Mouse (Mus musculus) mouse embryonic stem cell (cell line): ENCODE data around the gene Gtf2f2.

ENCODE experiments used
- in situ Hi-C, 2 experiments: fragments of 300-500 bp; cut with MboI; formaldehyde crosslinking; loops; 1 replicate in 1 of 2; 3 replicates in 1 of 2; pipeline ENCODE4 v1.14.3; 2019 to 2020; ENCODE audit warnings: low sequenced_read_pairs in 2 of 2, low pct_unique_long_range_greater_than_20kb in 1 of 2, mixed read lengths in 1 of 2; ENCODE audit not compliant: unreplicated experiment in 1 of 2

The Gtf2f2 gene

DNA sequence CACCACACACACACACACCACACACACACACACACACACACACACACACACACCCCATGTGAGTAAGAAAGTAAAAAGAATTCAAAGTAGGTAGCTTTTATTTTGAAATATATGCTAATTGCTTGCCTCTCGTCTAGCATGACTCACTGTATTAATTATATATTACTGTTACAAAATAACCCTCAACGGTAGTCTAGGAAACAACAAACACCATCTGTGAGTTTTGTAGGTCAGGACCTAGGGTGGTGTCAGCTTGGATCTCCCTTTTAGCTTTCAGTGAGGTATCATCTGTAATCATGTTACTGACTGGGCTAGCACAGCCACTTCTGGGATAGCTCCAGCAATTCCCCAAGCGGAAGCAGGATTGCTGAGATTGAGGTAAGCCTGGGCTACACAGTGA, 133.4 kb downstream of the Gtf2f2 start:
- in situ Hi-C loops: loop anchor here in 1 of 2 experiments (25.0 kb wide), 1 partner anchor 585 kb away; no protein-coding TSS in a partner anchor

DNA sequence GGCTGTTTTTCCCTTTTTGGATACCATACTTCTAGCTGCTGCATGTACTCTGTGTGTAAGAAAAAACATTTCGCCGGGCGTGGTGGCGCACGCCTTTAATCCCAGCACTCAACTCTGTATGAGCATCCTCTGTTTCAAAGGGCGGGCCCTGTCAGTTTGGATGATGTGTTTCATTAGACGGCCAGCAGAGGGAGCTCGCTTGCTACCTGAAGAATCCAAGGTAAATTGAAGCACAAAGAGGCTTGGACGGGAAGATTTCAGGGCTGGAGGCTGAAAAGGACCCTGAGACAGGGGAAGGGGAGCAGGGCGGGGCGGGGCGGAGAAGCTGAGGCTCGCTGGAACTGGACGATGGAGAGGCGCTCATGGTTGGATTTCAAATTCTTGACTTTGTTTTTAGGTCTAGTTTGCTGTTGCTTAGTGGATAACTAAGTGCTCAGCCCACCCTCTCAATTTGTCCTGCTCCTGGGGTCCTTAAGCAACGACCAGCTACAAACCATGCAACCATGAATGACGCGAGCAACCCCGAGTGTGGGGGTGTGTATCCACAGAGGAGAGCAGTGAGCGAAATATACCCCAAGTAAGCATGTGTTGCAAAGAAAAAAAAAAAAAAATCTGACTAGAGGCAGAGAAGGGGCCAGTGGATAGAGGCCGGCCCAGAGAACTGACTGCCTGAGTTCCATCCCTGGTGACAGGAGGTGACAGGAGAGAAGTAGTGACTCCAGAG, 134.2 kb downstream of the Gtf2f2 start:
- in situ Hi-C loops: loop anchor here in 1 of 2 experiments (25.0 kb wide), 1 partner anchor 586 kb away; no protein-coding TSS in a partner anchor

DNA sequence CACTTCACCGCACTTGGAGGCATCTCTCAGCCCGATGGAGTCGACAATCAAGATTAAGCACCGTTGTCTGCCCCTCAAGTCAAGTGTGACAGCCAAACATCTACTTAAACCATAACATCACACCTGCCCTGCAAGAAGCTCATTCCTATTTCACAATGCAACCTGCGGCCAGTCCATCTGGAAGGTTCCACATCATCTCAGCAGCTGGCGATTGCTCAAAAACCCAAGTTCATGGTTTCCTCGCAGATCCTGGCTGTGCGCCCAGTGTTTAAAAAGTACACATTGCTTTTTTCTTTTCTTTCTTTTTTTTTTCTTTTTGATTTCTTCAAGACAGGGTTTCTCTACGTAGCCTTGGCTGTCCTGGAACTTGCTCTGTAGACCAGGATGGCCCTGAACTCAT, 137.1 kb downstream of the Gtf2f2 start:
- in situ Hi-C loops: loop anchor here in 1 of 2 experiments (25.0 kb wide), 2 partner anchors 589 to 1139 kb away; no protein-coding TSS in a partner anchor

DNA sequence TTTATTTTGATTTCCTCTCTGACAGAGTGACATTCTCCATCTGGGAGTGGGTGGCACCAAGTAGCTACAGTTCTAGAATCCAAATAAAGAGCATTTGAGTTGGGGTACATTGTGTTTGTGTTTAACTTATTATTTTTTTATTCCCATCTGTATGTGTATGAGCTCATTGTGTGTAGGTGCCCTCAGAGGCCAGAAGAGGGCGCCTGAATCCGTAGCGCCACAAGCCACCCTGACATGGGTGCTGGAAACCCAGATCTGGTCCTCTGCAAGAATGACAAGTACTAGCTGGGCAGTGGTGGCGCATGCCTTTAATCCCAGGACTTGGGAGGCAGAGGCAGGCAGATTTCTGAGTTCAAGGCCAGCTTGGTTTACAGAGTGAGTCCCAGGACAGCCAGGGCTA, 138.9 kb downstream of the Gtf2f2 start:
- in situ Hi-C loops: loop anchor here in 1 of 2 experiments (25.0 kb wide), 2 partner anchors 591 to 1141 kb away; no protein-coding TSS in a partner anchor

DNA sequence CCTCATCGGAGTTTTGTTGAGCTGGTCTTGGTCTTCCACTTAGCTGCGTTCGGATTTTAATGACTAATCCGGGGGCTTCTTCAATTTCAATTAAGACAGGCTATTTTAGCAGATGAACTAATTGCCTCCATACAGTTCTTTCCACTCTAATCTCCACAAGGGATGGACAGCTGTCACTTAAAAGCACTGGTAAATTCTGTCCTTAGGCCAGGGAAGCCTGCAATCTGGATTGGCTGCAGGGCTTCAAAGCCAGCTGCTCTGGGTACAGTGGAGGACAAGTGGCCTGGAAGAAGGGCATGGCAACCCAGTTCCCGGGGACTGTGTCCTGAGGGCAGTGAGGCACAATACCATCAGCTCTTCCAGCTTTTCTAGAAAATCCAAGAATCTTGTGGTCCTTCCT, 139.6 kb downstream of the Gtf2f2 start:
- in situ Hi-C loops: loop anchor here in 1 of 2 experiments (25.0 kb wide), 2 partner anchors 591 to 1141 kb away; no protein-coding TSS in a partner anchor

DNA sequence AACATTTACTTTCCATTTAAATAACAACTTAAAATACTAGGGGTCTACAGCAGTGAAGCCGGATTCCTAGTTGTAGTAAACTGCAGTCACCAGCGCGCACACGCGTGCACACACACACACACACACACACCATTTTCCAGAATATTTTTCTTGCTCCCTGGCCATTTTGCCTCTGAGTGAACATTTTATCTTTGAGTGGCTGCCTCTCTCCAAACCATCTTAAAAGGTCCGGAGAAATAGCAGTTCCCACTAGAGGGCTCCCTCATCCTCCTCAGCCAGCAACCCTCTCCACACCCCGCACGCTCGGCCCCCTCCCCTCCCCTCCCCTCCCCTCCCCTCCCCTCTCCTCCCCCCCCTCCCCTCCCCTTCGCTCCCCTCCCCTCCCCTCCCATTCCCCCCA, 140.0 kb downstream of the Gtf2f2 start:
- in situ Hi-C loops: loop anchor here in 1 of 2 experiments (25.0 kb wide), 2 partner anchors 592 to 1142 kb away; no protein-coding TSS in a partner anchor

DNA sequence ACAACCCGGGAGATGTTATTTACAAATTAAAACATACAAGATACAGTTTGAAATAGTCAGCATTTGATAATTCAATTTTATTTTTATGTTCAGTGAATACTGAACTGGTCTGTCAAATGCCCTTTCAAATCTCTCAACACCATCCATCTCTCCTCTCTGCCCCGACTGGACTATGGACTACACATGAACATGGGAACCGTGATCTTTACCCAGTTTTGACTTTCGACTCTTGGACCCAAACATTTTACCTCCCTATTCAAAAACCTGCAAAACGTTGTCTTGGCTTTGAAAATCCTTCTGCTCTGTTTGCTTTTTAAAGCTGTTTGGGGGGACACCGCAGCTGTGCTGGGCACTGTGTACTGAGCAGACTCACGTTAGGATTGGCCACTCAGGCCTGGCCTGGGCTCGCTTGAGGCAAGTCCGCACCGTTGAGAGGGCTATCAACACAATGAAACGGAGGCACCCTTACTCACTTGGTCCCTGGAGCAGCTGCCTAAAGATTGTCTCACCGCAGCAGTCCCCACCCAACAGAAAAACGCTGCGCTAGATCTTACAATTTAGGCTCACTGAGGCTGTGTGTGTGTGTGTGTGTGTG, 140.8 kb downstream of the Gtf2f2 start:
- in situ Hi-C loops: loop anchor here in 1 of 2 experiments (25.0 kb wide), 2 partner anchors 592 to 1142 kb away; no protein-coding TSS in a partner anchor

DNA sequence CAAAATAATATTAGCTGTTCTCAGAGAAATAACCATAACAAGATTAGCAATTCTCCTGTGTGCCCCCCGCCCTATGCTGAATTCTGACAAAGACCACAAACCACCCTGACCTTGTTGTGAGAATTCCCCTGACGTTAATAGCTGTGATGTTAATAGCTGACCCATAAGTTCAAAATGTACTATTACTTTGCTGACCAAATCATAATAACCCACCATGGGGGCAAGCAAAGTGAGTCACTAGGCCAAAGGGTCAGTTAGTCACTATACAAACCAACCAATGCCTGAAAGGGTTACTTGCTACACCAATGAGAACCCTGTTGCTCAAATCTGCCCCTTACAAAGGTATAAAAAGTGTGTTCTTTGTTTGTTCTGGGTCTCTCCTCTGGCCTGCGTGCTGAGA, 142.6 kb downstream of the Gtf2f2 start:
- in situ Hi-C loops: loop anchor here in 1 of 2 experiments (25.0 kb wide), 2 partner anchors 594 to 1144 kb away; no protein-coding TSS in a partner anchor

DNA sequence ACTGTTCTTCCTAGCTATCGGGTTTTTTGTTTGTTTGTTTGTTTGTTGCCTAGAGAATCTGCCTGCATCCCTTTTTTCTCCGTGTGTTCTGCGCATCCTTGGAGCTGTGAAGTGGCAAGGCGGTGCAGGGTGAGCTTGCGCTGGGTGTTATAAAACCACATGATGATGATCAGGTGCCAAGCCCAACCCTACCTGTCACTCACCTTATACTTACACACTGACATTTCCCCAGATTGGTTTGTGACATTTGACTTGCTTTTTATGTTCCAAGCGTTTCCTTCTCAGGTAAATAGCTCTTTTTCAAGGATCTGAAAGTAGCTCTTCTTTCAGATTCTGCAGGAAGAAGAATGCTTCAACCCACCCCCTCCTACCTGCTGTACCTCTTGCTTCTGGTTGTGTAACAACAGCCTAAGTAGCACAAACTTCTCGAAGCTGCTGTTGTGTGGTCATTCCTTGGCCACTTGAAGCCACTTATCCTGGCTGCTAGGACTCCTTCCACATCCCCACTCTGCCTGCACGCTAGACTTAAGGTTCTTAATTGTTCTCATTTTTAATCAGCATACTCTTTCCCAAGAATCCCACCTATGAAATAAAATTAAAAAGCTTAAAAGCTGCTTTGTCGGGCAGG, 143.8 kb downstream of the Gtf2f2 start:
- in situ Hi-C loops: loop anchor here in 1 of 2 experiments (25.0 kb wide), 2 partner anchors 595 to 1145 kb away; no protein-coding TSS in a partner anchor

DNA sequence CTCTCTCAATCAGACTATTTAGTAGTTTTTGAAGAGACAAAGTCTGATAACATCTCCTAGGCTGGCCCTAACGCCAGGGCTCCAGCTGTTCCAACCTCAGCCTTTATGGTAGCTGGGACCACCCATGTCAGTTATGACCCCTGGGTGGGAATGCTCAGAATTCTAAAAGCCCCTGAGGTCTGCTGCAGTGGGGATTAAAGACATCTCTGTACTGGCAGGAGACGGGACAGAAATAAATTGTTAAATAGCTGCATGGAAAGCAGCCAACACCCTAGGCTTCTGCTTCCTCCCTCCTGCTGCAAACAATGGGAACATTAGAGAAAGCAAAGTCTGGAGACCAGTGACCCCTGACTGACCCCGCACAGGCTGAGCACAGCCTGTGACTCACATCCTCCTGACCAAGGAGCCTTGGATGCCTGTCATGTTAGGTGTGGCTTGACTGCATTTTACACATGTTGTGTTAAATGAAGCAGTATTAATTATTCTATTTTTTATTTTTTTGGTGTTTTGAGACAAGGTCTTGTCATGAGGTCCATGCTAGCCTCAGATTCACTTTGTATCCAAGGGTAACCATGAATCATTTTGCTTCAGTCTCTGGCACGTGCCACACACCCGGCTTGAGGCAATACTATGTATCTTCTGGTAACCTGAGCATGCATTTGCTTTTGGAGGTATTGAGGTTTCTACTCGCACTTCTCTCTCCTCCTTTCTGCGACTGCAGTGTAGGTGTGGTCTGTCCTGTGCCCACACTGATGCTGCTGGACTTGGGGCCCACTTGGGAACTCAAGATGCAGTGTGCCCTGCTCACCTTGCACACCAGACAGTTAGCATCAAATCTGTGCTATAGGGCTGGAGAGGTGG, 146.9 kb downstream of the Gtf2f2 start:
- in situ Hi-C loops: loop anchor here in 1 of 2 experiments (25.0 kb wide), 2 partner anchors 599 to 1149 kb away; no protein-coding TSS in a partner anchor

DNA sequence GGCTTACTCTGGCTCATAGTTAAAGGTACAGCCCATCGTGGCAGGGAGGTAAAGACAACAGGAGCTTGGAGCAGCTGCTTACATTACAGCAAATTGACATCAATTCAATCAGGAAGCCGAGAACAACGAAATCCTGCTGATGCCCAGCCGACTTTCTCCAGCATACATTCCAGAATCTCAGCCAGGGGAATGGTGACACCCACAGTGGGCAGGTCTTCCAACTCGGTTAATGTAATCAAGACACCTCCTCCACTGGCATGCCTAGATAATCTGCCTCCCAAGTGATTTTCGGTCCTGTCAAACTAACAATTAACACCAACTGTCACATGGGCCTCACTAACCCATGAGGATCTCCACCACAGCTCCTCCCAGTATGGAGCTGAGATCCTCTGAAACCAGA, 148.0 kb downstream of the Gtf2f2 start:
- in situ Hi-C loops: loop anchor here in 1 of 2 experiments (25.0 kb wide), 2 partner anchors 600 to 1150 kb away; no protein-coding TSS in a partner anchor

DNA sequence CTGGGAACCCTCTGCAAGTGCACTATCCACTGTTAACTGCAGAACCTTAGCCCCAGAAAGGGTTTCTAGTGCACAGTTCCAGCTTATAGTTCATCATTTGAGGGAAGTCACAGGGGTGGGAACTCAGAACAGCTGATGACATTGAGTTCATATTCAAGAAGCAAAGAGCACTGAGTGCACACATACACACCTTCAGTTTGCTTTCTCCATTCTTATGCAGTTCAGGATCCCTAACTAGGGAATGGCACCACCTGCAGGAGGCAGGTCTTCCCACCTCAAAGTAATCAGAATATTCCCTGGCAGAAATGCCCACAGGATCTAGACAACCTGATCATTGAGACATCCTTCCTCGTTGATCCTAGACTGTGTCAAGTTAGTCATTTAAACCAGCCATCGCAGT, 151.0 kb downstream of the Gtf2f2 start:
- in situ Hi-C loops: loop anchor here in 1 of 2 experiments (25.0 kb wide), 2 partner anchors 603 to 1153 kb away; no protein-coding TSS in a partner anchor

DNA sequence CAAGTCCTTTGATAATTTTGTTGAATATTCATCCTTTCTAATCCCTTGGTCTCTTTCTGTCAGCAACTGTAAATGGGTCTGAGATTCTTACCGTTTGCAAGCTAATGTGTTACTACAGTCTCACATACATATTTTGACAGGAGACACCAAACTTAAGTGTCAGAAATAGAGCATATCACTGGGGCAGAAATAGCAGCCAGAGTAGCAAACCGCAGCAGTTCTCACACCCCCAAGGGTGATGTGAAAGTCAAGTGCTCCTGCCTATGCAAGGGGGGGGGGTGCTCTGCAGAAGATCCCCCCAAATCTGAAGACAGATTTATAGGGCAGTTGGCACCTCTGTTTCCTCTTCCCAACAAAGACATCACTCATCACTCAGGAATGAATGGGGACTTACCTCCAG, 152.5 kb downstream of the Gtf2f2 start:
- in situ Hi-C loops: loop anchor here in 1 of 2 experiments (25.0 kb wide), 2 partner anchors 604 to 1154 kb away; no protein-coding TSS in a partner anchor

DNA sequence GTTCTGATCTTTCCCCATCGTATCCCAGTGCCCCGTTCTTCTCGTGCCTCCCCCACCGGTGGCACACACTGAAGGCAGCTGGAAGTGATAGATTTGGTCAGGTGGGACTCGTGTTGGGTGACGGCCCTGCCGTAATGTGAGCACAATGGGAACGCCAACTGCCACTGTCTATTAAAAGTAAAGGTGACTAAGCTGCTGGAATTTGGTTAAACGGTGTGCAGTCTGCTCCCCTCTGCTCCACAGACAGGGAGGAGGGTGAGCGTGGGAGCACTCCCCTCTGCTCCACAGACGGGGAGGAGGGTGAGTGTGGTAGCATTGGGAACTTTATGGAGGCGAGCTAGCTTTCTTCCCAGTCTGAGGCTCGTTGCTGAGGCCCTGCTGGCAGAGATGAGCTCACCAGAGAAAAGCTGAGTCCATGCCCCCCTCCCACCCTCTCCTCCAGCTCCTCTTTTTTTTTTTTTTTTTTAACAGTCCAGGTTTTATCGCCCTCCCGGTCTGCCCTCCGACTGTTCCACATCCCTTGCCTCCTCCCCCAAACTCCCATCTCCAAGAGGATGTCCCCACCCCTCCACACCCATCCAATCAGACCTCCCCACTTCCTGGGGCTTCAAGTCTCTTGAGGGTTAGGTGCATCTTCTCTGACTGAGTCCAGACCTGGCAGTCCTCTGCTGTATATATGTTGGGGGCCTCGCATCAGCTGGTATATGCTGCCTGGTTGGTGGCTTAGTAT, 155.2 kb downstream of the Gtf2f2 start:
- in situ Hi-C loops: loop anchor here in 1 of 2 experiments (25.0 kb wide), 2 partner anchors 607 to 1157 kb away; no protein-coding TSS in a partner anchor

DNA sequence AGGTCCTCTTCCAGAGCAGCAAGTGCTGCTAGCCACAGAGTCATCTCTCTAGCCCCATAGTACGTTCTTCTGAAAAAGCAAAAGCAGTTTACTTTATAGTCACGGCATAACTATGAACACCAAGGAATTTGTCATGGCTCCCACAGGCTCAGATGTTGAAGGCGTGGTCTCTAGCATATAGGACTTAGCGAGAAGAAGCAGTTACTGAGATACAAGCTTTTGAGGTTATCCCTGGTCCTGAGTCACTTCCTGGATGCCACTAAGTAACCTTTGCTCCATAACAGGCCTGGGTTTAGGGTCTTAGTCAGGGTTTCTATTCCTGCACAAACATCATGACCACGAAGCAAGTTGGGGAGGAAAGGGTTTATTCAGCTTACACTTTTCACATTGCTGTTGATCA, 158.6 kb downstream of the Gtf2f2 start:
- in situ Hi-C loops: loop anchor here in 1 of 2 experiments (25.0 kb wide), 2 partner anchors 610 to 1160 kb away; no protein-coding TSS in a partner anchor

DNA sequence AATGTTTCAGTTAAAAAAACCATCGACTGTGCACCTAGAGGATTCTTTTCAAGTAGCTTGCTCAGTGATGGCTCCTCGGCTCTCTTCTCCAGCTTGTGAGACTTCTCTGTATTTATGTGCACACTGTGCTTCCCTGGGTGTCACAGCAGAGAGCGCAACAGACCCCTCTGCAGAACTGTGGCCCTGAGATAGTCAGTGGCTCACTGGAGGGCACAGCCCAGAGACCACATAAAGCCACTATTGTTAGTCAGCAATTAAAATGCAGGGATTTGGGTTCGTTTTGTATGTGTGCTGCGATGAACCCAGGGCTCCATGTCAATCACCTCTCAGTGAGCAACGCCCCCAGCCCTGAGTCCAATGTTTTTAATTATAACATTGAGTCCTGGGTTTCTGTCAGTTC, 159.8 kb downstream of the Gtf2f2 start:
- in situ Hi-C loops: loop anchor here in 1 of 2 experiments (25.0 kb wide), 2 partner anchors 611 to 1161 kb away; no protein-coding TSS in a partner anchor
